Mouse (Mus musculus): ENCODE measurements around the gene Zdbf2. TPM values are rescaled to one million over a fixed set of nuclear protein-coding genes. Genes with fewer than 3 reads are reported as not detected.

The Zdbf2 gene
- total and polyA plus RNA-seq, 3 experiments: not detected

GRCm38 (mm10) chr1:63261041-63261590 lies 11.9 kb upstream of the Zdbf2 start:
- H3K27me3 ChIP-seq (replicated peaks): no peaks in the 10 kb centered on the region
- H3K4me1 ChIP-seq (ENCODE audit: control insufficient read depth in 1 of 2, insufficient read depth in 2 of 2): no peaks in the 10 kb centered on the region
- no peak overlapping the region for H3K9ac ChIP-seq (ENCODE audit: insufficient read depth, low read depth)
- H3K36me3 ChIP-seq (replicated peaks in 1 of 2; ENCODE audit: control insufficient read depth in 1 of 2, insufficient read depth in 1 of 2, low read length in 1 of 2): no peaks in the 10 kb centered on the region
- no peak for TF ChIP-seq CHD2 (IDR thresholded peaks at IDR 0.05; ENCODE audit: low read length)
- TF ChIP-seq ELF1 (IDR thresholded peaks at IDR 0.05; ENCODE audit: low read depth, low read length): no peak
- TF ChIP-seq ZMIZ1 (IDR thresholded peaks at IDR 0.05; ENCODE audit: low read depth, low read length): no peak
- TF ChIP-seq JUN (IDR thresholded peaks at IDR 0.05; ENCODE audit: insufficient read depth, low read depth, low read length): no peak
- no peak for TF ChIP-seq ZC3H11A (IDR thresholded peaks at IDR 0.05; ENCODE audit: low read depth, low read length)
- no peak for TF ChIP-seq TCF12 (IDR thresholded peaks at IDR 0.05; ENCODE audit: low read depth, low read length)
- TF ChIP-seq HCFC1 (IDR thresholded peaks at IDR 0.05; ENCODE audit: low read depth, low read length): no peak
- TF ChIP-seq SIN3A (IDR thresholded peaks at IDR 0.05; ENCODE audit: low read length): no peak
- no peak for TF ChIP-seq RAD21 (IDR thresholded peaks at IDR 0.05; ENCODE audit: low read depth, low read length)
- TF ChIP-seq SMC3 (IDR thresholded peaks at IDR 0.05; ENCODE audit: low read depth, low read length): no peak
- TF ChIP-seq GABPA (IDR thresholded peaks at IDR 0.05; ENCODE audit: insufficient replicate concordance, low read depth, low read length): no peak
- TF ChIP-seq KAT2A (IDR thresholded peaks at IDR 0.05; ENCODE audit: insufficient replicate concordance, low read length): no peak
- no peak for TF ChIP-seq E2F4 (IDR thresholded peaks at IDR 0.05; ENCODE audit: insufficient replicate concordance, low read depth, low read length)
- no peak for TF ChIP-seq BHLHE40 (IDR thresholded peaks at IDR 0.05; ENCODE audit: low read depth, low read length)
- TF ChIP-seq IRF4 (IDR thresholded peaks at IDR 0.05; ENCODE audit: low read depth, low read length): no peak
- no peak overlapping the region for H3K4me3 ChIP-seq (replicated peaks in 1 of 3; ENCODE audit: low read depth in 2 of 3, low read length in 2 of 3, poor library complexity in 1 of 3)
- H3K9me3 ChIP-seq (replicated peaks; ENCODE audit: low read length): no peaks in the 10 kb centered on the region
- dilution Hi-C loops (cut with MboI; ENCODE audit: extremely low pct_ligation_motif_present, extremely low pct_unique_long_range_greater_than_20kb, low sequenced_read_pairs) (no loop called here), in situ Hi-C loops (cut with MboI; ENCODE audit: low pct_ligation_motif_present, low pct_unique_long_range_greater_than_20kb, low sequenced_read_pairs) (no loop called here)
- H3K4me2 ChIP-seq (ENCODE audit: insufficient read depth, low read depth, poor library complexity, severe bottlenecking): no peak overlapping the region
- no peak overlapping the region for H3K27ac ChIP-seq (ENCODE audit: insufficient read depth, low read depth)
- no peaks in the 10 kb centered on the region for H3K79me2 ChIP-seq (replicated peaks; ENCODE audit: control insufficient read depth, extremely low read depth, insufficient read depth, poor library complexity, severe bottlenecking)
- no peak for DNase-seq (ENCODE audit: extremely low read depth)

GRCm38 (mm10) chr1:63263671-63264070 lies 9.4 kb upstream of the Zdbf2 start:
- no peak overlapping the region for H3K4me3 ChIP-seq (replicated peaks in 1 of 3; ENCODE audit: low read depth in 2 of 3, low read length in 2 of 3, poor library complexity in 1 of 3)
- H3K9ac ChIP-seq (ENCODE audit: insufficient read depth, low read depth): no peak overlapping the region
- no peaks in the 10 kb centered on the region for H3K4me1 ChIP-seq (ENCODE audit: control insufficient read depth in 1 of 2, insufficient read depth in 2 of 2)
- H3K27ac ChIP-seq (ENCODE audit: insufficient read depth, low read depth): no peak overlapping the region
- in situ Hi-C loops (cut with MboI; ENCODE audit: low pct_ligation_motif_present, low pct_unique_long_range_greater_than_20kb, low sequenced_read_pairs): no loop called here
- H3K27me3 ChIP-seq (replicated peaks): no peaks in the 10 kb centered on the region
- no peak overlapping the region for H3K4me2 ChIP-seq (ENCODE audit: insufficient read depth, low read depth, poor library complexity, severe bottlenecking)
- no peaks in the 10 kb centered on the region for H3K36me3 ChIP-seq (replicated peaks in 1 of 2; ENCODE audit: control insufficient read depth in 1 of 2, insufficient read depth in 1 of 2, low read length in 1 of 2)
- dilution Hi-C loops (cut with MboI; ENCODE audit: extremely low pct_ligation_motif_present, extremely low pct_unique_long_range_greater_than_20kb, low sequenced_read_pairs): no loop called here
- no peaks in the 10 kb centered on the region for H3K9me3 ChIP-seq (replicated peaks; ENCODE audit: low read length)
- TF ChIP-seq IRF4 (IDR thresholded peaks at IDR 0.05; ENCODE audit: low read depth, low read length): no peak
- no peak for TF ChIP-seq TCF12 (IDR thresholded peaks at IDR 0.05; ENCODE audit: low read depth, low read length)
- TF ChIP-seq USF2 (conservative IDR thresholded peaks at IDR 0.05; ENCODE audit: low read depth, low read length): no peak
- no peak for TF ChIP-seq RCOR1 (conservative IDR thresholded peaks at IDR 0.05; ENCODE audit: low read depth, low read length)
- H3K79me2 ChIP-seq (replicated peaks; ENCODE audit: control insufficient read depth, extremely low read depth, insufficient read depth, poor library complexity, severe bottlenecking): no peaks in the 10 kb centered on the region
- no peak for DNase-seq (ENCODE audit: extremely low read depth)

All from CH12.LX (cell line).